Mouse (Mus musculus) neural tube, embryonic 12.5 days (tissue): Measurements from ENCODE around the gene Cand2. TPM values are rescaled to one million over a fixed set of nuclear protein-coding genes. Genes with fewer than 3 reads are reported as not detected.

Experiments used
- ATAC-seq: fragments of 200-750 bp; cut with Nextera tagmentation; 2 replicates; pipeline ENCODE4 v1.8.0; 2017; ENCODE audit warnings: low read depth, mild to moderate bottlenecking, moderate TSS enrichment, moderate library complexity; ENCODE audit not compliant: low FRiP score
- H3K27ac ChIP-seq: fragments of 300-500 bp; sonication (generic); 2 replicates; pipeline ENCODE4 v1.5.1; 2016
- H3K27me3 ChIP-seq: fragments of 300-500 bp; sonication (generic); replicated peaks from 2 replicates; pipeline ENCODE4 v1.6.1; 2016; ENCODE audit warnings: mild to moderate bottlenecking
- H3K36me3 ChIP-seq: fragments of 300-500 bp; sonication (generic); 2 replicates; pipeline ENCODE4 v1.6.1; 2016; ENCODE audit warnings: mild to moderate bottlenecking
- H3K4me1 ChIP-seq: fragments of 300-500 bp; sonication (generic); 2 replicates; pipeline ENCODE4 v1.6.1; 2016
- H3K4me2 ChIP-seq: fragments of 300-500 bp; sonication (generic); replicated peaks from 2 replicates; pipeline ENCODE4 v1.6.1; 2016; ENCODE audit warnings: mild to moderate bottlenecking
- H3K4me3 ChIP-seq: fragments of 300-500 bp; sonication (generic); 2 replicates; pipeline ENCODE4 v1.5.1; 2016
- H3K9ac ChIP-seq: fragments of 300-500 bp; sonication (generic); 2 replicates; pipeline ENCODE4 v1.6.1; 2016; ENCODE audit warnings: mild to moderate bottlenecking
- H3K9me3 ChIP-seq: fragments of 300-500 bp; sonication (generic); 2 replicates; pipeline ENCODE4 v1.6.1; 2016; ENCODE audit warnings: mild to moderate bottlenecking
- WGBS: fragments of 180-500 bp; shearing (Covaris S2); methylation state at CpG from one replicate; pipeline ENCODE4 v1.1.7; 2016; 5-methylcytosine and 5-hydroxymethylcytosine counted together
- polyA plus RNA-seq: library from polyadenylated mRNA; unstranded; fragments of >200 nt; fragmentation: Nextera tagmentation; extraction: Ambion mirVana; gene quantifications from 2 replicates; pipeline ENCODE4 v1.2.1, GENCODE M21; 2016

The Cand2 gene
- 29.5 and 31.7 TPM in 2 replicates for polyA plus RNA-seq

- WGBS: 0% methylated on average over 26 of the region's 28 CpGs
These were observed at the start of gene Cand2 for GRCm38 (mm10) chr6:115774501-115774921. Cand2 (plus strand) TSS chr6:115774538.

GRCm38 (mm10) chr6:115727108-115727507 lies 47.2 kb upstream of the Cand2 start:
- Histone ChIP-seq H3K36me3 (no peaks in the 10 kb centered on the region), H3K4me2 (no peak overlapping the region), H3K4me3 (no peak overlapping the region), H3K4me1 (no peaks in the 10 kb centered on the region), H3K9me3 (no peaks in the 10 kb centered on the region), H3K27me3 (no peaks in the 10 kb centered on the region), H3K27ac (no peak overlapping the region), H3K9ac (no peak overlapping the region)
- ATAC-seq: no peak
- WGBS: 83% methylated on average over 1 of the region's 1 CpGs

More at GRCm38 (mm10) chr6:115774501-115774921, at the start of gene Cand2:
- ATAC-seq: peak; percentile 88
- peaks cover 23% of the 10 kb centered on the region for H3K4me1 ChIP-seq
- H3K27ac ChIP-seq: no peak within 1 kb of the TSS
- peak within 1 kb of the TSS; percentile 74 for H3K9ac ChIP-seq
- peak within 1 kb of the TSS; percentile 76 for H3K4me2 ChIP-seq
- H3K27me3 ChIP-seq: no peaks in the 10 kb centered on the region
- 0 out of 2 replicates have a peak, but pooled peaks cover 4% of the 10 kb centered on the region for H3K36me3 ChIP-seq
- H3K9me3 ChIP-seq: no peaks in the 10 kb centered on the region
- H3K4me3 ChIP-seq: peak within 1 kb of the TSS; percentile 83

GRCm38 (mm10) chr6:115727570-115727969 lies 46.8 kb upstream of the Cand2 start:
- Histone ChIP-seq H3K9ac (no peak overlapping the region), H3K36me3 (no peaks in the 10 kb centered on the region), H3K9me3 (no peaks in the 10 kb centered on the region)

GRCm38 (mm10) chr6:115730560-115731342 lies 43.6 kb upstream of the Cand2 start:
- Histone ChIP-seq H3K36me3 (no peaks in the 10 kb centered on the region), H3K4me3 (no peak overlapping the region), H3K27me3 (no peaks in the 10 kb centered on the region), H3K9ac (no peak overlapping the region), H3K9me3 (0 out of 2 replicates have a peak, but pooled peaks cover 7% of the 10 kb centered on the region), H3K4me2 (no peak overlapping the region), H3K4me1 (no peaks in the 10 kb centered on the region), H3K27ac (no peak overlapping the region)
- ATAC-seq: no peak
- WGBS: 83% methylated on average over 20 of the region's 20 CpGs

More at GRCm38 (mm10) chr6:115727570-115727969, 46.8 kb upstream of the Cand2 start:
- 48% methylated on average over 2 of the region's 2 CpGs for WGBS
- H3K4me2 ChIP-seq: no peak overlapping the region
- no peak overlapping the region for H3K27ac ChIP-seq
- ATAC-seq: no peak
- H3K4me3 ChIP-seq: no peak overlapping the region
- H3K4me1 ChIP-seq: no peaks in the 10 kb centered on the region
- H3K27me3 ChIP-seq: no peaks in the 10 kb centered on the region

GRCm38 (mm10) chr6:115732341-115732928 lies 41.9 kb upstream of the Cand2 start:
- no peak overlapping the region for H3K4me2 ChIP-seq
- ATAC-seq: 0 out of 2 replicates have a peak, but pooled peaks have one; percentile 7
- 77% methylated on average over 22 of the region's 22 CpGs for WGBS
- no peaks in the 10 kb centered on the region for H3K27me3 ChIP-seq
- H3K4me1 ChIP-seq: no peaks in the 10 kb centered on the region
- H3K9ac ChIP-seq: no peak overlapping the region
- H3K36me3 ChIP-seq: no peaks in the 10 kb centered on the region
- 0 out of 2 replicates have a peak, but pooled peaks cover 7% of the 10 kb centered on the region for H3K9me3 ChIP-seq
- H3K27ac ChIP-seq: no peak overlapping the region
- H3K4me3 ChIP-seq: no peak overlapping the region

- WGBS: 77% methylated on average over 4 of the region's 4 CpGs
- no peak overlapping the region for H3K9ac ChIP-seq
- H3K4me3 ChIP-seq: no peak overlapping the region
- H3K27me3 ChIP-seq: no peaks in the 10 kb centered on the region
- H3K4me1 ChIP-seq: no peaks in the 10 kb centered on the region
- ATAC-seq: no peak
- H3K27ac ChIP-seq: no peak overlapping the region
- H3K36me3 ChIP-seq: no peaks in the 10 kb centered on the region
- 0 out of 2 replicates have a peak, but pooled peaks cover 7% of the 10 kb centered on the region for H3K9me3 ChIP-seq
- H3K4me2 ChIP-seq: no peak overlapping the region
These were observed 39.4 kb upstream of the Cand2 start for GRCm38 (mm10) chr6:115734909-115735308.

- no peaks in the 10 kb centered on the region for H3K4me1 ChIP-seq
- no peak for ATAC-seq
- H3K4me3 ChIP-seq: no peak overlapping the region
- 94% methylated on average over 5 of the region's 5 CpGs for WGBS
- no peak overlapping the region for H3K9ac ChIP-seq
- H3K4me2 ChIP-seq: no peak overlapping the region
- H3K27ac ChIP-seq: no peak overlapping the region
- H3K9me3 ChIP-seq: 0 out of 2 replicates have a peak, but pooled peaks cover 7% of the 10 kb centered on the region
- H3K36me3 ChIP-seq: no peaks in the 10 kb centered on the region
- no peaks in the 10 kb centered on the region for H3K27me3 ChIP-seq
These were observed 35.3 kb upstream of the Cand2 start for GRCm38 (mm10) chr6:115739056-115739455.

GRCm38 (mm10) chr6:115743569-115743968 lies 30.8 kb upstream of the Cand2 start:
- Histone ChIP-seq H3K4me2 (no peak overlapping the region), H3K4me1 (no peaks in the 10 kb centered on the region), H3K4me3 (no peak overlapping the region), H3K9ac (no peak overlapping the region), H3K27ac (no peak overlapping the region), H3K9me3 (no peaks in the 10 kb centered on the region), H3K27me3 (no peaks in the 10 kb centered on the region), H3K36me3 (no peaks in the 10 kb centered on the region)
- 10% methylated on average over 1 of the region's 1 CpGs for WGBS
- ATAC-seq: no peak

- Histone ChIP-seq H3K4me3 (no peak overlapping the region), H3K9me3 (no peaks in the 10 kb centered on the region), H3K9ac (no peak overlapping the region), H3K4me1 (no peaks in the 10 kb centered on the region), H3K36me3 (no peaks in the 10 kb centered on the region), H3K27ac (no peak overlapping the region), H3K27me3 (no peaks in the 10 kb centered on the region), H3K4me2 (no peak overlapping the region)
- no peak for ATAC-seq
- WGBS: 38% methylated on average over 1 of the region's 1 CpGs
These were observed 28.0 kb upstream of the Cand2 start for GRCm38 (mm10) chr6:115746326-115746725.

GRCm38 (mm10) chr6:115755536-115755935 lies 18.8 kb upstream of the Cand2 start:
- H3K9ac ChIP-seq: no peak overlapping the region
- no peak overlapping the region for H3K4me2 ChIP-seq
- no peaks in the 10 kb centered on the region for H3K9me3 ChIP-seq
- H3K4me3 ChIP-seq: no peak overlapping the region
- ATAC-seq: no peak
- no peaks in the 10 kb centered on the region for H3K27me3 ChIP-seq
- no peaks in the 10 kb centered on the region for H3K4me1 ChIP-seq
- no peak overlapping the region for H3K27ac ChIP-seq
- WGBS: 85% methylated on average over 7 of the region's 7 CpGs
- no peaks in the 10 kb centered on the region for H3K36me3 ChIP-seq

- no peak for ATAC-seq
- Histone ChIP-seq H3K27me3 (no peaks in the 10 kb centered on the region), H3K4me1 (peaks cover 21% of the 10 kb centered on the region; the same call in 1 of the 2 replicates), H3K36me3 (no peaks in the 10 kb centered on the region), H3K27ac (no peak overlapping the region), H3K9me3 (no peaks in the 10 kb centered on the region), H3K4me3 (no peak overlapping the region), H3K4me2 (no peak overlapping the region), H3K9ac (no peak overlapping the region)
- WGBS: 72% methylated on average over 9 of the region's 9 CpGs
These were observed 15.3 kb upstream of the Cand2 start for GRCm38 (mm10) chr6:115758981-115759435.

GRCm38 (mm10) chr6:115759461-115759860 lies 14.9 kb upstream of the Cand2 start:
- H3K36me3 ChIP-seq: no peaks in the 10 kb centered on the region
- no peak overlapping the region for H3K4me2 ChIP-seq
- 67% methylated on average over 5 of the region's 5 CpGs for WGBS
- peaks cover 26% of the 10 kb centered on the region; the same call in 1 of the 2 replicates for H3K4me1 ChIP-seq
- no peak for ATAC-seq
- no peak overlapping the region for H3K27ac ChIP-seq
- H3K9me3 ChIP-seq: no peaks in the 10 kb centered on the region
- no peaks in the 10 kb centered on the region for H3K27me3 ChIP-seq
- H3K4me3 ChIP-seq: no peak overlapping the region
- no peak overlapping the region for H3K9ac ChIP-seq
